Mouse (Mus musculus): ENCODE data around the gene Zfp1. TPM values are rescaled to one million over a fixed set of nuclear protein-coding genes. Genes with fewer than 3 reads are reported as not detected.

Gene Zfp1
- polyA plus RNA-seq, 1 experiment from 2014 or later, result 27.5 TPM

GRCm38 (mm10) chr8:111705699-111706098, 62.5 kb downstream of the Zfp1 start:
- H3K4me1 ChIP-seq, result no peaks in the 10 kb centered on the region
- H3K9ac ChIP-seq, result no peak overlapping the region
- no peak overlapping the region for H3K4me3 ChIP-seq
- no peak overlapping the region for H3K4me2 ChIP-seq (replicated peaks)
- H3K27me3 ChIP-seq, result no peaks in the 10 kb centered on the region
- WGBS, result 66% methylated on average over 5 of the region's 5 CpGs
- H3K9me3 ChIP-seq, result no peaks in the 10 kb centered on the region
- no peak overlapping the region for H3K27ac ChIP-seq
- H3K36me3 ChIP-seq, result peaks cover 26% of the 10 kb centered on the region
- ATAC-seq (ENCODE audit: low FRiP score, low read depth), result no peak

- 63% methylated on average over 6 of the region's 6 CpGs for WGBS
- peaks cover 52% of the 10 kb centered on the region for H3K36me3 ChIP-seq
These were observed 65.1 kb downstream of the Zfp1 start for GRCm38 (mm10) chr8:111708265-111708664.

GRCm38 (mm10) chr8:111709223-111709622, 66.0 kb downstream of the Zfp1 start:
- WGBS, result 87% methylated on average over 1 of the region's 1 CpGs
- Histone ChIP-seq H3K9me3 (no peaks in the 10 kb centered on the region), H3K4me2 (replicated peaks) (no peak overlapping the region), H3K4me3 (no peak overlapping the region), H3K36me3 (peaks cover 61% of the 10 kb centered on the region), H3K27ac (no peak overlapping the region), H3K27me3 (no peaks in the 10 kb centered on the region), H3K9ac (0 out of 2 replicates have a peak overlapping the region, but pooled peaks have one; percentile 27), H3K4me1 (no peaks in the 10 kb centered on the region)
- no peak for ATAC-seq (ENCODE audit: low FRiP score, low read depth)

More at GRCm38 (mm10) chr8:111708265-111708664, 65.1 kb downstream of the Zfp1 start:
- no peak for ATAC-seq (ENCODE audit: low FRiP score, low read depth)
- H3K27me3 ChIP-seq, result no peaks in the 10 kb centered on the region
- H3K27ac ChIP-seq, result no peak overlapping the region
- H3K4me2 ChIP-seq (replicated peaks), result no peak overlapping the region
- no peaks in the 10 kb centered on the region for H3K9me3 ChIP-seq
- no peaks in the 10 kb centered on the region for H3K4me1 ChIP-seq
- H3K4me3 ChIP-seq, result no peak overlapping the region
- H3K9ac ChIP-seq, result no peak overlapping the region

GRCm38 (mm10) chr8:111710777-111711485, 67.7 kb downstream of the Zfp1 start:
- WGBS, result 91% methylated on average over 20 of the region's 20 CpGs
- Histone ChIP-seq H3K4me3 (no peak overlapping the region), H3K4me2 (replicated peaks) (no peak overlapping the region), H3K27ac (no peak overlapping the region), H3K36me3 (peaks cover 78% of the 10 kb centered on the region), H3K9ac (no peak overlapping the region), H3K27me3 (no peaks in the 10 kb centered on the region), H3K4me1 (0 out of 2 replicates have a peak, but pooled peaks cover under 1% of the 10 kb centered on the region), H3K9me3 (no peaks in the 10 kb centered on the region)
- no peak for ATAC-seq (ENCODE audit: low FRiP score, low read depth)

- 43% methylated on average over 9 of the region's 9 CpGs for WGBS
- no peak overlapping the region for H3K4me2 ChIP-seq (replicated peaks)
- H3K9me3 ChIP-seq, result no peaks in the 10 kb centered on the region
- H3K4me3 ChIP-seq, result no peak overlapping the region
- no peak for ATAC-seq (ENCODE audit: low FRiP score, low read depth)
- H3K36me3 ChIP-seq, result peaks cover 85% of the 10 kb centered on the region
- H3K27me3 ChIP-seq, result no peaks in the 10 kb centered on the region
- no peak overlapping the region for H3K9ac ChIP-seq
- H3K27ac ChIP-seq, result no peak overlapping the region
- peaks cover 12% of the 10 kb centered on the region for H3K4me1 ChIP-seq
These were observed 68.9 kb downstream of the Zfp1 start for GRCm38 (mm10) chr8:111712135-111712534.

GRCm38 (mm10) chr8:111712588-111712987, 69.4 kb downstream of the Zfp1 start:
- no peak overlapping the region for H3K4me3 ChIP-seq
- no peak overlapping the region for H3K9ac ChIP-seq
- peaks cover 17% of the 10 kb centered on the region for H3K4me1 ChIP-seq
- 74% methylated on average over 6 of the region's 6 CpGs for WGBS
- H3K9me3 ChIP-seq, result no peaks in the 10 kb centered on the region
- peaks cover 83% of the 10 kb centered on the region for H3K36me3 ChIP-seq
- H3K4me2 ChIP-seq (replicated peaks), result no peak overlapping the region
- H3K27me3 ChIP-seq, result no peaks in the 10 kb centered on the region
- no peak overlapping the region for H3K27ac ChIP-seq
- ATAC-seq (ENCODE audit: low FRiP score, low read depth), result no peak

GRCm38 (mm10) chr8:111713291-111713690, 70.1 kb downstream of the Zfp1 start:
- Histone ChIP-seq H3K27me3 (no peaks in the 10 kb centered on the region), H3K4me3 (no peak overlapping the region), H3K9ac (no peak overlapping the region; the same call in 1 of the 2 replicates), H3K4me2 (replicated peaks) (no peak overlapping the region), H3K4me1 (peaks cover 22% of the 10 kb centered on the region), H3K9me3 (no peaks in the 10 kb centered on the region), H3K27ac (no peak overlapping the region), H3K36me3 (peaks cover 85% of the 10 kb centered on the region)
- WGBS, result 91% methylated on average over 11 of the region's 11 CpGs
- no peak for ATAC-seq (ENCODE audit: low FRiP score, low read depth)

- H3K27me3 ChIP-seq, result no peaks in the 10 kb centered on the region
- H3K36me3 ChIP-seq, result peaks cover 88% of the 10 kb centered on the region
- no peak overlapping the region for H3K4me3 ChIP-seq
- peaks cover 22% of the 10 kb centered on the region for H3K4me1 ChIP-seq
- H3K27ac ChIP-seq, result no peak overlapping the region
- 94% methylated on average over 25 of the region's 25 CpGs for WGBS
- no peak for ATAC-seq (ENCODE audit: low FRiP score, low read depth)
- no peak overlapping the region for H3K4me2 ChIP-seq (replicated peaks)
- H3K9me3 ChIP-seq, result no peaks in the 10 kb centered on the region
- H3K9ac ChIP-seq, result no peak overlapping the region
These were observed 70.6 kb downstream of the Zfp1 start for GRCm38 (mm10) chr8:111713817-111714216.

- Histone ChIP-seq H3K36me3 (peaks cover 87% of the 10 kb centered on the region), H3K4me3 (no peak overlapping the region), H3K9me3 (no peaks in the 10 kb centered on the region), H3K4me1 (peaks cover 22% of the 10 kb centered on the region), H3K4me2 (replicated peaks) (no peak overlapping the region), H3K9ac (no peak overlapping the region; the same call in 1 of the 2 replicates), H3K27me3 (no peaks in the 10 kb centered on the region), H3K27ac (no peak overlapping the region)
- ATAC-seq (ENCODE audit: low FRiP score, low read depth), result no peak
- WGBS, result 95% methylated on average over 12 of the region's 12 CpGs
These were observed 71.1 kb downstream of the Zfp1 start for GRCm38 (mm10) chr8:111714295-111714694.

GRCm38 (mm10) chr8:111715514-111715913, 72.3 kb downstream of the Zfp1 start:
- H3K27ac ChIP-seq, result no peak overlapping the region
- 90% methylated on average over 13 of the region's 13 CpGs for WGBS
- no peak overlapping the region for H3K4me3 ChIP-seq
- H3K9me3 ChIP-seq, result no peaks in the 10 kb centered on the region
- peaks cover 87% of the 10 kb centered on the region for H3K36me3 ChIP-seq
- peaks cover 22% of the 10 kb centered on the region for H3K4me1 ChIP-seq
- H3K9ac ChIP-seq, result no peak overlapping the region
- no peak for ATAC-seq (ENCODE audit: low FRiP score, low read depth)
- no peak overlapping the region for H3K4me2 ChIP-seq (replicated peaks)
- H3K27me3 ChIP-seq, result no peaks in the 10 kb centered on the region

GRCm38 (mm10) chr8:111716603-111717487, 73.6 kb downstream of the Zfp1 start:
- peak; percentile 70 for ATAC-seq (ENCODE audit: low FRiP score, low read depth)
- Histone ChIP-seq H3K9ac (peak overlapping the region; percentile 64), H3K27me3 (no peaks in the 10 kb centered on the region), H3K9me3 (no peaks in the 10 kb centered on the region), H3K4me3 (no peak overlapping the region), H3K36me3 (peaks cover 83% of the 10 kb centered on the region), H3K27ac (peak overlapping the region; percentile 85), H3K4me2 (replicated peaks) (peak overlapping the region; percentile 25; the same call in 1 of the 2 replicates), H3K4me1 (peaks cover 22% of the 10 kb centered on the region)
- 65% methylated on average over 10 of the region's 10 CpGs for WGBS

- peaks cover 22% of the 10 kb centered on the region for H3K4me1 ChIP-seq
- H3K9me3 ChIP-seq, result no peaks in the 10 kb centered on the region
- H3K4me3 ChIP-seq, result no peak overlapping the region
- peak overlapping the region; percentile 85 for H3K27ac ChIP-seq
- no peaks in the 10 kb centered on the region for H3K27me3 ChIP-seq
- H3K36me3 ChIP-seq, result peaks cover 77% of the 10 kb centered on the region
- ATAC-seq (ENCODE audit: low FRiP score, low read depth), result no peak
- H3K4me2 ChIP-seq (replicated peaks), result peak overlapping the region; percentile 25; the same call in 1 of the 2 replicates
- WGBS, result 84% methylated on average over 4 of the region's 4 CpGs
- H3K9ac ChIP-seq, result peak overlapping the region; percentile 64
These were observed 74.2 kb downstream of the Zfp1 start for GRCm38 (mm10) chr8:111717488-111717792.

Data from limb, embryonic 13.5 days (tissue).